Mouse (Mus musculus): Measurements from ENCODE around the gene Fam129b. TPM values are rescaled to one million over a fixed set of nuclear protein-coding genes. Genes with fewer than 3 reads are reported as not detected.

Gene Fam129b
- polyA plus RNA-seq, 1 experiment from 2014 or later: 11.9 TPM

GRCm38 (mm10) chr2:32931730-32932129 lies 55.8 kb downstream of the Fam129b start:
- H3K9me3 ChIP-seq (replicated peaks; ENCODE audit: control insufficient read depth, low read length): no peaks in the 10 kb centered on the region

DNA sequence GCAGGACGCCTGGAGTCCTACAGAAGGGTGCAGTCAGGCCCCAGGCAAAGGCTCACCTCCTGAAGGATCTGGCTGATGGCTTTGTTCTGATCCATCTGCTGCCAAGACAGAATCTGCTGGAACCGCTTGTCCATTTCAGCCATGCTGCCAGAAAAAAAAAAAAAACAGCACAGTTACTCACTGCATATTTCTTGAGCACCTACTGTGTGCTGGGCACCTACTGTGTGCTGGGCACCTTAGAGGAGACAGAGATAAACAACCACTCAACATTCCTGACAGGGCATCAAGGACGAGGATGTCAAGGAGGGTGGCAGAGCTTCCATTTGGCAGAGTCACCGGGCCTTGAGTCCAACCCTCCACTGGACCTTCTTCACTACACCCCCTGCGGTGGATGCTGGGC lies 62.8 kb downstream of the Fam129b start:
- Histone ChIP-seq H3K36me3 (ENCODE audit: control insufficient read depth, insufficient read depth) (no peaks in the 10 kb centered on the region), H3K4me3 (ENCODE audit: low read depth, low read length) (no peak overlapping the region), H3K9me3 (replicated peaks; ENCODE audit: control insufficient read depth, low read length) (no peaks in the 10 kb centered on the region), H3K9ac (ENCODE audit: low read depth, low read length) (no peak overlapping the region), H3K27ac (ENCODE audit: low read length) (no peak overlapping the region), H3K27me3 (ENCODE audit: control insufficient read depth, insufficient read depth, low read depth, low read length) (no peaks in the 10 kb centered on the region), H3K4me2 (ENCODE audit: low read depth, low read length) (no peak overlapping the region), H3K4me1 (ENCODE audit: control insufficient read depth, low read depth, low read length) (no peaks in the 10 kb centered on the region)
- 68% methylated on average over 5 of the region's 5 CpGs for WGBS (ENCODE audit: insufficient replicate concordance)
- ATAC-seq (ENCODE audit: low read depth): no peak

More at GRCm38 (mm10) chr2:32931730-32932129, 55.8 kb downstream of the Fam129b start:
- peaks cover 7% of the 10 kb centered on the region for H3K4me1 ChIP-seq (ENCODE audit: control insufficient read depth, low read depth, low read length)
- H3K27me3 ChIP-seq (ENCODE audit: control insufficient read depth, insufficient read depth, low read depth, low read length): no peaks in the 10 kb centered on the region
- H3K27ac ChIP-seq (ENCODE audit: low read length): no peak overlapping the region
- H3K9ac ChIP-seq (ENCODE audit: low read depth, low read length): no peak overlapping the region
- H3K4me2 ChIP-seq (ENCODE audit: low read depth, low read length): no peak overlapping the region
- no peak overlapping the region for H3K4me3 ChIP-seq (ENCODE audit: low read depth, low read length)
- 62% methylated on average over 7 of the region's 7 CpGs for WGBS (ENCODE audit: insufficient replicate concordance)
- no peaks in the 10 kb centered on the region for H3K36me3 ChIP-seq (ENCODE audit: control insufficient read depth, insufficient read depth)
- no peak for ATAC-seq (ENCODE audit: low read depth)

DNA sequence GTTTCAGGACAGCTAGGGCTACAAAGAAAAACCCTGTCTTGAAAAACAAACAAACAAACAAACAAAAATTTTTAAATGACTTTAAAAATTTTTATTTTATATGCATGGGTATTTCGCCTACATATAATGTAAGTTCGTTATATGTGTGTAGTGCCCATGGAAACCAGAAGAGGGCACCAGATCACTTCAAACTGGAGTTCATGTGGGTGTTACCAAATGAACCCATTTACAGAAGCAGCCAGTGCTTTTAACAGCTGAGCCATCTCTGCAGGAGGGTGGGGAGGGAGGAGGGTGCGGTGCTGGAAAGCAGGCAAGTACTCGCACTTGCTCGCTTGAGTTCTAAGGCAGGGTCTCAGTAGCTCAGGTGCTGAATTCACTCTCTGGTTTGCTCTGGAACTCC lies 63.5 kb downstream of the Fam129b start:
- no peak overlapping the region for H3K9ac ChIP-seq (ENCODE audit: low read depth, low read length)
- H3K9me3 ChIP-seq (replicated peaks; ENCODE audit: control insufficient read depth, low read length): no peaks in the 10 kb centered on the region
- H3K4me1 ChIP-seq (ENCODE audit: control insufficient read depth, low read depth, low read length): no peaks in the 10 kb centered on the region
- no peak overlapping the region for H3K4me2 ChIP-seq (ENCODE audit: low read depth, low read length)
- no peak overlapping the region for H3K4me3 ChIP-seq (ENCODE audit: low read depth, low read length)
- H3K27ac ChIP-seq (ENCODE audit: low read length): no peak overlapping the region
- no peaks in the 10 kb centered on the region for H3K27me3 ChIP-seq (ENCODE audit: control insufficient read depth, insufficient read depth, low read depth, low read length)
- WGBS (ENCODE audit: insufficient replicate concordance): 39% methylated on average over 5 of the region's 5 CpGs
- no peaks in the 10 kb centered on the region for H3K36me3 ChIP-seq (ENCODE audit: control insufficient read depth, insufficient read depth)
- ATAC-seq (ENCODE audit: low read depth): no peak

- ATAC-seq (ENCODE audit: low read depth): no peak
- no peak overlapping the region for H3K4me2 ChIP-seq (ENCODE audit: low read depth, low read length)
- H3K9me3 ChIP-seq (replicated peaks; ENCODE audit: control insufficient read depth, low read length): no peaks in the 10 kb centered on the region
- 78% methylated on average over 4 of the region's 4 CpGs for WGBS (ENCODE audit: insufficient replicate concordance)
- no peaks in the 10 kb centered on the region for H3K4me1 ChIP-seq (ENCODE audit: control insufficient read depth, low read depth, low read length)
- H3K27ac ChIP-seq (ENCODE audit: low read length): no peak overlapping the region
- H3K27me3 ChIP-seq (ENCODE audit: control insufficient read depth, insufficient read depth, low read depth, low read length): no peaks in the 10 kb centered on the region
- peaks cover 1% of the 10 kb centered on the region; the same call in 1 of the 2 replicates for H3K36me3 ChIP-seq (ENCODE audit: control insufficient read depth, insufficient read depth)
- no peak overlapping the region for H3K4me3 ChIP-seq (ENCODE audit: low read depth, low read length)
- no peak overlapping the region for H3K9ac ChIP-seq (ENCODE audit: low read depth, low read length)
These were observed 64.6 kb downstream of the Fam129b start for GRCm38 (mm10) chr2:32940483-32940882.

DNA sequence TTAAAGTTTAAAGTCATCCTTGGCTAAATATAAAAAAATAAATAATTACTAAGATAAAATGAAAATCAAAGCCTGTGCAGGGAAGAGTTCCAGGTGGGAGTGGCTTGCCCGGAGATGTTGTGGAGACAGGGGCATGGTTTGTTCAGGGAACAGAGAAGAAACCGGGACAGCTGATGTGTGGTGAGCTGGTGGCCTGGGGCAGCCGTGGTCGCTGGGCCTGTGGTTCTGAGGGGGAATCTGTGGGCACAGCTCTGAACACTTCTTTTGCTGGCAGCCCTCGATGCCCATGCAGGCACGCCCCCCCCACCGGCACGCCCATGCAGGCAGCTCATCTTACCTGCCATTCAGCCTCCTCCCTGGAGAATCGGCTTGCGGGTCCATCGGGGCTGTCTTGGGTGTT lies 71.5 kb downstream of the Fam129b start:
- Histone ChIP-seq H3K27me3 (ENCODE audit: control insufficient read depth, insufficient read depth, low read depth, low read length) (no peaks in the 10 kb centered on the region), H3K27ac (ENCODE audit: low read length) (no peak overlapping the region), H3K9me3 (replicated peaks; ENCODE audit: control insufficient read depth, low read length) (no peaks in the 10 kb centered on the region), H3K9ac (ENCODE audit: low read depth, low read length) (no peak overlapping the region), H3K4me2 (ENCODE audit: low read depth, low read length) (no peak overlapping the region), H3K4me3 (ENCODE audit: low read depth, low read length) (no peak overlapping the region), H3K4me1 (ENCODE audit: control insufficient read depth, low read depth, low read length) (no peaks in the 10 kb centered on the region), H3K36me3 (ENCODE audit: control insufficient read depth, insufficient read depth) (peaks cover 4% of the 10 kb centered on the region; the same call in 1 of the 2 replicates)
- WGBS (ENCODE audit: insufficient replicate concordance): 79% methylated on average over 11 of the region's 11 CpGs
- no peak for ATAC-seq (ENCODE audit: low read depth)

GRCm38 (mm10) chr2:32954581-32954980 lies 78.7 kb downstream of the Fam129b start:
- 70% methylated on average over 2 of the region's 2 CpGs for WGBS (ENCODE audit: insufficient replicate concordance)
- no peak overlapping the region for H3K27ac ChIP-seq (ENCODE audit: low read length)
- H3K4me3 ChIP-seq (ENCODE audit: low read depth, low read length): no peak overlapping the region
- no peaks in the 10 kb centered on the region for H3K9me3 ChIP-seq (replicated peaks; ENCODE audit: control insufficient read depth, low read length)
- no peaks in the 10 kb centered on the region for H3K4me1 ChIP-seq (ENCODE audit: control insufficient read depth, low read depth, low read length)
- H3K4me2 ChIP-seq (ENCODE audit: low read depth, low read length): no peak overlapping the region
- no peak for ATAC-seq (ENCODE audit: low read depth)
- peaks cover 10% of the 10 kb centered on the region for H3K36me3 ChIP-seq (ENCODE audit: control insufficient read depth, insufficient read depth)
- H3K9ac ChIP-seq (ENCODE audit: low read depth, low read length): no peak overlapping the region
- H3K27me3 ChIP-seq (ENCODE audit: control insufficient read depth, insufficient read depth, low read depth, low read length): no peaks in the 10 kb centered on the region

DNA sequence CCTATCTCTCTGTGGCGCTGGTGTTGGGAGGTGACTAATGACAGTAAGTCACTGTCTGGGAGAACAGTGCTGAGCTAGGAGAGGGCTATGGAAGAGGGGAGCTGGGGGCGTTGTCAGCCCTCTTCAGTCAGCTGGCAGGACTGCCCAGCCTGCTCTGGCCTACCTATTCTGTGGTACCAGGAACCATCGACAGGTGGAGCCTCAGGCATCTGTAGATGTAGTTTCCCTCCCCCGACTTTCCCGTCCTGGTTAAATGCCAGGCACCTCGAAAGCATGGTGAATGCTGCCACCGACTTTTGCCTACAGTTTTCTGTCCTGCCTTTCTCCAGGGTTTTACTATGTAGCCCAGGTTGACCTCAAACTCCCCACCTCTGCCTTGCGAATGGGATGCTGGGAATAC lies 81.4 kb downstream of the Fam129b start:
- no peak overlapping the region for H3K9ac ChIP-seq (ENCODE audit: low read depth, low read length)
- no peak overlapping the region for H3K4me3 ChIP-seq (ENCODE audit: low read depth, low read length)
- no peaks in the 10 kb centered on the region for H3K9me3 ChIP-seq (replicated peaks; ENCODE audit: control insufficient read depth, low read length)
- H3K4me2 ChIP-seq (ENCODE audit: low read depth, low read length): no peak overlapping the region
- WGBS (ENCODE audit: insufficient replicate concordance): 62% methylated on average over 8 of the region's 8 CpGs
- no peaks in the 10 kb centered on the region; the same call in 1 of the 2 replicates for H3K4me1 ChIP-seq (ENCODE audit: control insufficient read depth, low read depth, low read length)
- no peak overlapping the region for H3K27ac ChIP-seq (ENCODE audit: low read length)
- peaks cover 10% of the 10 kb centered on the region for H3K36me3 ChIP-seq (ENCODE audit: control insufficient read depth, insufficient read depth)
- no peaks in the 10 kb centered on the region for H3K27me3 ChIP-seq (ENCODE audit: control insufficient read depth, insufficient read depth, low read depth, low read length)
- ATAC-seq (ENCODE audit: low read depth): no peak

DNA sequence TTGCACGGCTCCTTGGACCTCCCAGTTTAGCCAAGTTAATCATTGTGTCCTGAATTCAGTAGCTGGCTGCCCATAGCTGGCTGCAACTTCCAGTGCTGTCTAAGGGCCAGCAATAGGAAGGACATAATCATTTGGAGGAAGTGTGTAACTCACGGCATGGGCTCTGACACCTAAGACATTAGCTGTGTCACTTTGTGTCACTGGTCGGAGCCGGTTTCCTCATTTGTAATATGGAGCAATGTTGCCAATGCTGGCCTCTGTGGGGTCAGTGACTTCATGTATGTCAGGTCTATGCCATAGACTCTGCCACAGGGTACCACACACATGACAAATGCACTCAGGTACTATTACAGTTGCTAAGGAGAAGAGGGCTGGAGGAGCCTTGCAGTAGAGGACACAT lies 84.4 kb downstream of the Fam129b start:
- Histone ChIP-seq H3K9ac (ENCODE audit: low read depth, low read length) (no peak overlapping the region), H3K4me3 (ENCODE audit: low read depth, low read length) (no peak overlapping the region)
- no peak for ATAC-seq (ENCODE audit: low read depth)

GRCm38 (mm10) chr2:32961192-32961995 lies 85.5 kb downstream of the Fam129b start, which contains the start of the genes Rpl12 and Lrsam1:
TSS of gene Rpl12 (plus strand) at chr2:32961559.
TSS of gene Lrsam1 (minus strand) at chr2:32961614.
- WGBS (ENCODE audit: insufficient replicate concordance): 3% methylated on average over 55 of the region's 55 CpGs
- Histone ChIP-seq H3K36me3 (ENCODE audit: control insufficient read depth, insufficient read depth) (peaks cover 11% of the 10 kb centered on the region), H3K4me3 (ENCODE audit: low read depth, low read length) (peak within 1 kb of the TSS; percentile 73), H3K27me3 (ENCODE audit: control insufficient read depth, insufficient read depth, low read depth, low read length) (no peaks in the 10 kb centered on the region), H3K9me3 (replicated peaks; ENCODE audit: control insufficient read depth, low read length) (no peaks in the 10 kb centered on the region), H3K27ac (ENCODE audit: low read length) (peak within 1 kb of the TSS; percentile 76), H3K4me1 (ENCODE audit: control insufficient read depth, low read depth, low read length) (peaks cover 29% of the 10 kb centered on the region), H3K9ac (ENCODE audit: low read depth, low read length) (peak within 1 kb of the TSS; percentile 76), H3K4me2 (ENCODE audit: low read depth, low read length) (peak within 1 kb of the TSS; percentile 90)
- ATAC-seq (ENCODE audit: low read depth): peak; percentile 90

More for the DNA sequence above, 84.4 kb downstream of the Fam129b start:
- H3K4me2 ChIP-seq (ENCODE audit: low read depth, low read length): no peak overlapping the region
- no peaks in the 10 kb centered on the region for H3K27me3 ChIP-seq (ENCODE audit: control insufficient read depth, insufficient read depth, low read depth, low read length)
- WGBS (ENCODE audit: insufficient replicate concordance): 70% methylated on average over 4 of the region's 4 CpGs
- H3K36me3 ChIP-seq (ENCODE audit: control insufficient read depth, insufficient read depth): peaks cover 11% of the 10 kb centered on the region
- peaks cover 19% of the 10 kb centered on the region for H3K4me1 ChIP-seq (ENCODE audit: control insufficient read depth, low read depth, low read length)
- H3K27ac ChIP-seq (ENCODE audit: low read length): no peak overlapping the region
- no peaks in the 10 kb centered on the region for H3K9me3 ChIP-seq (replicated peaks; ENCODE audit: control insufficient read depth, low read length)

Measured in liver, embryonic 16.5 days (tissue).